Mouse (Mus musculus) CD4-positive helper T cell, adult 2 months (primary cell): Measurements from ENCODE around the gene Per1.

Experiments used
- DNase-seq: peaks from one replicate; pipeline ENCODE4 v3.0.0-alpha.2; 2012; ENCODE audit warnings: low read depth, missing footprints, low spot score

The Per1 gene

GRCm38 (mm10) chr11:69133566-69133922 is 38.5 kb downstream of the Per1 start:
- DNase-seq: peak; percentile 36

GRCm38 (mm10) chr11:69133923-69134621 is 39.1 kb downstream of the Per1 start:
- peak; percentile 58 for DNase-seq

GRCm38 (mm10) chr11:69134622-69134968 is 39.6 kb downstream of the Per1 start:
- no peak for DNase-seq

DNA sequence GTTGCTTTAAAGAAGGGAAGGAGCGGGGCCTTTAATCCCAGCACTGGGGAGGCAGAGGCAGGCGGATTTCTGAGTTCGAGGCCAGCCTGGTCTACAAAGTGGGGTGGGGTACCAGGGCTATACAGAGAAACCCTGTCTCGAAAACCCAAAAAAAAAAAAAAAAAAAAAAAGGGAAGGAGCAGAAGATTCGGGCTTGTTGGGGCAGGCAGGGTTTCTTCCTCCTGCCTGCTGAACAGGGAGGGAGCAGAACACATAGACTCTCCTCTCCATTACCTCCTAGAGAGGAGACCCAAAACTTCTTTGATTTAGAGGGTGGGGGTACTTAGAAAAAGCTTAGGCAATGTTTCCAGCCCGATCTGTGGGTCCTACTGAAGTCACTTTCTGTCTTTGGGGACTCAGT is 40.3 kb downstream of the Per1 start:
- DNase-seq: no peak

- DNase-seq: no peak
Measured at GRCm38 (mm10) chr11:69147546-69147945, 52.5 kb downstream of the Per1 start.

DNA sequence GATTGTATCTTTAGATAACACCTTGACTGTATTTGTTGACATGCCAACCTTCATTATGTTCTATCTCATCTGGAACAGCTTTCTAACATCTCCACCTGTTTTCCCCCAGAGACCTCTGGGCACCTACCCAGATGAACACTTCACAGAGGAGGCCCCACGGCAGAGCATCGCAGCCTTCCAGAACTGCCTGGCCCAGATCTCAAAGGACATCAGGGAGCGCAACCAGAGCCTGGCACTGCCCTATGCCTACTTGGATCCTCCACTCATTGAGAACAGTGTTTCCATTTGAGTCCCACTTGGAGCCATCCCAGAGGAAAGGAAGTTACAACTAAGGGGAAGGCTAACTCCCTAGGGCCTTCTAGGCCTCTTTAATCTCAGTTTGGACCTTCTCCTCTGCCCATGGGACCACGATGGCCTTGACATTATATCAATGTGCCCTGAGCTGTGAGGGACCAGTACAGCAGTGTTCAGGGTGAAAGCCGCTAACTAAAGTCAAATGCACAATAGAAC is 53.5 kb downstream of the Per1 start:
- no peak for DNase-seq

GRCm38 (mm10) chr11:69149728-69150127 is 54.7 kb downstream of the Per1 start:
- DNase-seq: no peak

- DNase-seq: peak; percentile 61
Measured at GRCm38 (mm10) chr11:69150444-69150843, 55.4 kb downstream of the Per1 start.

GRCm38 (mm10) chr11:69151004-69151403 is 56.0 kb downstream of the Per1 start:
- DNase-seq: no peak

DNA sequence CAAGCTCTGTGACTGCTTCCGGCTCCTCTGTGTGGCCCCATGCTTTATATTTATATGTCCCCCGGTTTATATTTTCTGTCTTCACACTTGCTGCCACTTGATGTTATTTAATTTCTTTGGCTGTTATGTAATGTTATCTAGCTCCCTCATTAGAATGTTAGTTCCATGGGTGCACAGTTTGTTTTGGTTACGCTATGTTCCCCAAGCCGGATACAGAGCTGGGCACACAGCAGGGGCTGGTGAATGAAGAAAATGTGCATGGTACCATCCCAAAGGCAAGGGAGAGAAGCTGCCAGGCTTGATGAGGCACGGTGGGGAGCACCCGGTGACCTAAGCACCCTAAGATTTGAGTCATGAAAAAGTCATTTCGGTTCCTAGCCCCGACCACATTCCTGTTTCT is 58.8 kb downstream of the Per1 start:
- no peak for DNase-seq

DNA sequence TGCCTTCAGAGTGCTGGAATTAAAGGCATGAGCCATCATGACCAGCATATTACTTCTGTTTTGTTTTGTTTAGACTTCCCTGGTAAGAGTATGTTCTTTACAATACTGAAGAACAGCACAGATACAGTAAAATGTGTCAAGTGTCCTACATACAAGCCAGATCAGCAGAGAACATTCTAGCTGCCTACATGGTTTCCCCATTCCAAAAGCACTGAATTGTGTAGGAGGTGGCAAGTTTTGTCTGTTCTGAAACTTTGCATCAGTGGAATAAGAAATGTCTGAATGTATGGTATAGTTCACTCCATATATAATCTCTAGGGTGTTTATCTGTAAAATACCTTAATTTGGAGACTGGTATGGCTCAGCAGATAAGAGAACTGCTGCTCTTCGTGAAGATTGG is 60.3 kb downstream of the Per1 start:
- DNase-seq: no peak

DNA sequence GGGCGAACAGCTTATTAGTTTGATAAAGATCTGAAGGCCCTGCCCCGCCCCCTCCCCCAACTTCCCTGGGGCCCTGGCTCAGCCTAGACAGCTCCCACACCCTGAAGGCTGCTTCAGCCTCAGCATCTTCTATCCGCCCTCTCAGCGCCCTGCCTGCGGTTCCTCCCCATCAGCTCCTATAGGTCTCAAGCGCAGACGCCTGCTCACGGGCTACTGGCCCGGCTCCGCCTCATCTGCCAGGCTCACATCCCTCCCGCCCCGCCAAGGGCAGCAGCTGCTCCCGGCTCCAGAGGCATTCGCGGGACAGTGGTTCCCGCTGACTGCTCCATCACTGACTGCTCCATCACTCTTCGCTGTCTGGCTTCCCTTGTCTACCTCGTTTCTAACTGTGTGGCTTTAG is 61.8 kb downstream of the Per1 start, which contains the start of gene Alox12b:
Gene Alox12b (plus strand): TSS at position 190 of the 400 bp plus-strand sequence.
- DNase-seq: no peak
